Mouse (Mus musculus) liver, embryonic 16.5 days (tissue): ENCODE results near the gene Habp2. TPM values are rescaled to one million over a fixed set of nuclear protein-coding genes. Genes with fewer than 3 reads are reported as not detected.
A peak's percentile ranks its signal among the peaks of the same experiment; 100 is the strongest.

Experiments used
- ATAC-seq: fragments of 200-750 bp; cut with Nextera tagmentation; 2 replicates; pipeline ENCODE4 v1.8.0; 2017; ENCODE audit warnings: low read depth, mild to moderate bottlenecking, moderate number of reproducible peaks, moderate library complexity
- H3K27ac ChIP-seq: fragments of 300-500 bp; sonication (generic); 2 replicates; pipeline ENCODE4 v1.5.1; 2014; ENCODE audit warnings: mild to moderate bottlenecking, low read length
- H3K27me3 ChIP-seq: fragments of 300-500 bp; sonication (generic); 2 replicates; pipeline ENCODE4 v1.6.1; 2014; ENCODE audit warnings: low read depth, low read length, mixed read lengths; ENCODE audit not compliant: control insufficient read depth, insufficient read depth
- H3K36me3 ChIP-seq: fragments of 300-500 bp; sonication (generic); 2 replicates; pipeline ENCODE4 v1.6.1; 2014; ENCODE audit warnings: mild to moderate bottlenecking; ENCODE audit not compliant: control insufficient read depth, insufficient read depth
- H3K4me1 ChIP-seq: fragments of 300-500 bp; sonication (generic); 2 replicates; pipeline ENCODE4 v1.6.1; 2014; ENCODE audit warnings: low read depth, low read length, mixed read lengths; ENCODE audit not compliant: control insufficient read depth
- H3K4me2 ChIP-seq: fragments of 300-500 bp; sonication (generic); 2 replicates; pipeline ENCODE4 v1.6.1; 2014; ENCODE audit warnings: low read depth, low read length, mixed read lengths
- H3K4me3 ChIP-seq: fragments of 300-500 bp; sonication (generic); 2 replicates; pipeline ENCODE4 v1.5.1; 2014; ENCODE audit warnings: low read depth, mild to moderate bottlenecking, low read length
- H3K9ac ChIP-seq: fragments of 300-500 bp; sonication (generic); 2 replicates; pipeline ENCODE4 v1.6.1; 2014; ENCODE audit warnings: low read depth, low read length
- H3K9me3 ChIP-seq: fragments of 300-500 bp; sonication (generic); replicated peaks from 2 replicates; pipeline ENCODE4 v1.6.1; 2016; ENCODE audit warnings: low read length; ENCODE audit not compliant: control insufficient read depth
- WGBS: fragments of 180-500 bp; shearing (Covaris S2); extraction: QIAGEN DNeasy Blood & Tissue Kit; methylation state at CpG from one replicate; pipeline ENCODE4 v1.1.7; 2014; ENCODE audit not compliant: insufficient replicate concordance; 5-methylcytosine and 5-hydroxymethylcytosine counted together
- polyA plus RNA-seq: library from polyadenylated mRNA; unstranded; fragments of >200 nt; fragmentation: Nextera tagmentation; extraction: Ambion mirVana; gene quantifications from 2 replicates; pipeline ENCODE4 v1.2.1, GENCODE M21; 2015

Habp2 gene
- polyA plus RNA-seq, 1 experiment from 2014 or later = 78.4 TPM

- ATAC-seq = no peak
- no peaks in the 10 kb centered on the region for H3K27me3 ChIP-seq
- H3K27ac ChIP-seq = no peak overlapping the region
- H3K4me3 ChIP-seq = no peak overlapping the region
- H3K9me3 ChIP-seq = no peaks in the 10 kb centered on the region
- H3K9ac ChIP-seq = no peak overlapping the region
- WGBS = 64% methylated on average over 14 of the region's 14 CpGs
- no peaks in the 10 kb centered on the region for H3K36me3 ChIP-seq
- H3K4me2 ChIP-seq = no peak overlapping the region
- H3K4me1 ChIP-seq = no peaks in the 10 kb centered on the region; the same call in 1 of the 2 replicates
These were observed 23.2 kb upstream of the Habp2 start for GRCm38 (mm10) chr19:56263696-56264095.

GRCm38 (mm10) chr19:56264175-56264574 lies 22.8 kb upstream of the Habp2 start:
- 23% methylated on average over 4 of the region's 4 CpGs for WGBS
- Histone ChIP-seq H3K9me3 (no peaks in the 10 kb centered on the region), H3K27ac (no peak overlapping the region), H3K9ac (no peak overlapping the region), H3K4me3 (no peak overlapping the region), H3K27me3 (no peaks in the 10 kb centered on the region), H3K4me2 (no peak overlapping the region), H3K4me1 (no peaks in the 10 kb centered on the region; the same call in 1 of the 2 replicates), H3K36me3 (no peaks in the 10 kb centered on the region)
- ATAC-seq = 0 out of 2 replicates have a peak, but pooled peaks have one; percentile 30

GRCm38 (mm10) chr19:56265149-56265548 lies 21.8 kb upstream of the Habp2 start:
- 0 out of 2 replicates have a peak, but pooled peaks have one; percentile 9 for ATAC-seq
- H3K27ac ChIP-seq = no peak overlapping the region
- 19% methylated on average over 5 of the region's 5 CpGs for WGBS

GRCm38 (mm10) chr19:56272081-56272480 lies 14.9 kb upstream of the Habp2 start:
- Histone ChIP-seq H3K4me1 (no peaks in the 10 kb centered on the region), H3K9me3 (no peaks in the 10 kb centered on the region), H3K27me3 (no peaks in the 10 kb centered on the region), H3K4me2 (no peak overlapping the region), H3K4me3 (no peak overlapping the region), H3K9ac (no peak overlapping the region), H3K36me3 (no peaks in the 10 kb centered on the region), H3K27ac (no peak overlapping the region)
- WGBS = 38% methylated on average over 8 of the region's 8 CpGs
- ATAC-seq = no peak

More at GRCm38 (mm10) chr19:56265149-56265548, 21.8 kb upstream of the Habp2 start:
- no peaks in the 10 kb centered on the region for H3K36me3 ChIP-seq
- no peaks in the 10 kb centered on the region for H3K9me3 ChIP-seq
- no peak overlapping the region for H3K4me2 ChIP-seq
- H3K4me3 ChIP-seq = no peak overlapping the region
- H3K27me3 ChIP-seq = no peaks in the 10 kb centered on the region
- no peak overlapping the region for H3K9ac ChIP-seq
- no peaks in the 10 kb centered on the region; the same call in 1 of the 2 replicates for H3K4me1 ChIP-seq

GRCm38 (mm10) chr19:56277140-56277804 lies 9.7 kb upstream of the Habp2 start:
- no peaks in the 10 kb centered on the region for H3K27me3 ChIP-seq
- H3K27ac ChIP-seq = no peak overlapping the region
- WGBS = 49% methylated on average over 3 of the region's 3 CpGs
- no peak overlapping the region for H3K4me2 ChIP-seq
- no peaks in the 10 kb centered on the region for H3K36me3 ChIP-seq
- H3K4me3 ChIP-seq = no peak overlapping the region
- ATAC-seq = no peak
- no peaks in the 10 kb centered on the region; the same call in 1 of the 2 replicates for H3K4me1 ChIP-seq
- H3K9me3 ChIP-seq = no peaks in the 10 kb centered on the region
- no peak overlapping the region for H3K9ac ChIP-seq

- WGBS = 49% methylated on average over 4 of the region's 4 CpGs
- H3K4me1 ChIP-seq = no peaks in the 10 kb centered on the region; the same call in 1 of the 2 replicates
- no peaks in the 10 kb centered on the region for H3K9me3 ChIP-seq
- no peaks in the 10 kb centered on the region for H3K36me3 ChIP-seq
- ATAC-seq = peak; percentile 85
- H3K4me3 ChIP-seq = no peak overlapping the region
- 0 out of 2 replicates have a peak overlapping the region, but pooled peaks have one; percentile 6 for H3K27ac ChIP-seq
- no peak overlapping the region for H3K4me2 ChIP-seq
- no peaks in the 10 kb centered on the region for H3K27me3 ChIP-seq
- H3K9ac ChIP-seq = no peak overlapping the region
These were observed 9.0 kb upstream of the Habp2 start for GRCm38 (mm10) chr19:56277951-56278350.

GRCm38 (mm10) chr19:56278366-56278765 lies 8.6 kb upstream of the Habp2 start:
- 62% methylated on average over 11 of the region's 11 CpGs for WGBS
- no peak overlapping the region for H3K4me2 ChIP-seq
- ATAC-seq = no peak
- 0 out of 2 replicates have a peak overlapping the region, but pooled peaks have one; percentile 6 for H3K27ac ChIP-seq
- H3K9me3 ChIP-seq = no peaks in the 10 kb centered on the region
- no peaks in the 10 kb centered on the region for H3K27me3 ChIP-seq
- H3K4me3 ChIP-seq = no peak overlapping the region
- H3K36me3 ChIP-seq = no peaks in the 10 kb centered on the region
- H3K9ac ChIP-seq = no peak overlapping the region
- H3K4me1 ChIP-seq = no peaks in the 10 kb centered on the region; the same call in 1 of the 2 replicates

GRCm38 (mm10) chr19:56285222-56285621 lies 1.7 kb upstream of the Habp2 start:
- 40% methylated on average over 4 of the region's 4 CpGs for WGBS
- Histone ChIP-seq H3K27ac (no peak overlapping the region), H3K9me3 (no peaks in the 10 kb centered on the region), H3K9ac (no peak overlapping the region), H3K4me3 (no peak overlapping the region), H3K4me2 (no peak overlapping the region), H3K27me3 (no peaks in the 10 kb centered on the region), H3K36me3 (no peaks in the 10 kb centered on the region), H3K4me1 (no peaks in the 10 kb centered on the region)
- ATAC-seq = no peak
